Mouse (Mus musculus): Measurements from ENCODE around the gene Gm21294. TPM values are rescaled to one million over a fixed set of nuclear protein-coding genes. Genes with fewer than 3 reads are reported as not detected.
"Not testable (repeated sequence)": the region's sequence is repeated elsewhere in the genome, so short reads cannot be mapped to it uniquely, and the experiment has no call there.

The Gm21294 gene
- not detected for total RNA-seq (2021)
- long read RNA-seq, experiment 1 = 0 reads
- long read RNA-seq, experiment 2 = 0 reads

- not testable (repeated sequence) for DNase-seq (ENCODE audit: low spot score in 2 of 2)
Observed at GRCm38 (mm10) chrY:89052506-89052905, at the start of gene Gm21294. Gene Gm21294 (plus strand): TSS chrY:89052806.

GRCm38 (mm10) chrY:89126246-89126645 is 73.6 kb downstream of the Gm21294 start:
- peak; percentile 0 to 1 for DNase-seq (ENCODE audit: low spot score in 2 of 2)

Data from layer of hippocampus, postnatal 14 days (tissue).